Mouse (Mus musculus) forebrain, embryonic 13.5 days (tissue): ENCODE measurements at regions not wholly inside any gene's neighbourhood (a gene's known extent, or its start where the extent isn't known, plus 50 kb on each side); places are given as distances from the start of the nearest gene placed in this dataset.

Experiments used
- ATAC-seq: fragments of 200-750 bp; cut with Nextera tagmentation; 2 replicates; pipeline ENCODE4 v1.8.0; 2017
- H3K27ac ChIP-seq: fragments of 300-500 bp; sonication (generic); 2 replicates; pipeline ENCODE4 v1.5.1; 2015; ENCODE audit warnings: inconsistent platforms, mild to moderate bottlenecking, moderate library complexity
- H3K27me3 ChIP-seq: fragments of 300-500 bp; sonication (generic); 2 replicates; pipeline ENCODE4 v1.6.1; 2015; ENCODE audit warnings: mild to moderate bottlenecking, inconsistent platforms
- H3K36me3 ChIP-seq: fragments of 300-500 bp; sonication (generic); 2 replicates; pipeline ENCODE4 v1.6.1; 2015; ENCODE audit warnings: mild to moderate bottlenecking, inconsistent platforms; ENCODE audit not compliant: poor library complexity, severe bottlenecking
- H3K4me1 ChIP-seq: fragments of 300-500 bp; sonication (generic); 2 replicates; pipeline ENCODE4 v1.6.1; 2015; ENCODE audit warnings: inconsistent platforms
- H3K4me2 ChIP-seq: fragments of 300-500 bp; sonication (generic); 2 replicates; pipeline ENCODE4 v1.6.1; 2015; ENCODE audit warnings: inconsistent platforms, mild to moderate bottlenecking, moderate library complexity
- H3K4me3 ChIP-seq: fragments of 300-500 bp; sonication (generic); 2 replicates; pipeline ENCODE4 v1.5.1; 2015; ENCODE audit warnings: mild to moderate bottlenecking, inconsistent platforms
- H3K9ac ChIP-seq: fragments of 300-500 bp; sonication (generic); 2 replicates; pipeline ENCODE4 v1.6.1; 2015; ENCODE audit warnings: mild to moderate bottlenecking, inconsistent platforms
- H3K9me3 ChIP-seq: fragments of 300-500 bp; sonication (generic); replicated peaks from 2 replicates; pipeline ENCODE4 v1.6.1; 2016; ENCODE audit warnings: inconsistent platforms
- WGBS: fragments of 180-500 bp; shearing (Covaris S2); methylation state at CpG from one replicate; pipeline ENCODE4 v1.1.7; 2015; 5-methylcytosine and 5-hydroxymethylcytosine counted together

- peaks cover 15% of the 10 kb centered on the region for H3K4me1 ChIP-seq
- H3K36me3 ChIP-seq: no peaks in the 10 kb centered on the region
- H3K4me3 ChIP-seq: no peak overlapping the region
- H3K9ac ChIP-seq: no peak overlapping the region
- H3K27me3 ChIP-seq: peaks cover 3% of the 10 kb centered on the region; the same call in 1 of the 2 replicates
- H3K27ac ChIP-seq: no peak overlapping the region
- H3K9me3 ChIP-seq: no peaks in the 10 kb centered on the region
- no peak for ATAC-seq
- no peak overlapping the region for H3K4me2 ChIP-seq
- WGBS: 95% methylated on average over 3 of the region's 3 CpGs
Observed at GRCm38 (mm10) chr4:45593435-45593991, 61.2 kb upstream of the Shb start.

- Histone ChIP-seq H3K9me3 (no peaks in the 10 kb centered on the region), H3K4me2 (no peak overlapping the region), H3K27ac (no peak overlapping the region), H3K36me3 (no peaks in the 10 kb centered on the region), H3K9ac (no peak overlapping the region), H3K27me3 (peaks cover 3% of the 10 kb centered on the region; the same call in 1 of the 2 replicates), H3K4me3 (no peak overlapping the region), H3K4me1 (peaks cover 15% of the 10 kb centered on the region)
- WGBS: 62% methylated on average over 2 of the region's 2 CpGs
- no peak for ATAC-seq
Observed at GRCm38 (mm10) chr4:45592766-45593165, 60.5 kb upstream of the Shb start.

DNA sequence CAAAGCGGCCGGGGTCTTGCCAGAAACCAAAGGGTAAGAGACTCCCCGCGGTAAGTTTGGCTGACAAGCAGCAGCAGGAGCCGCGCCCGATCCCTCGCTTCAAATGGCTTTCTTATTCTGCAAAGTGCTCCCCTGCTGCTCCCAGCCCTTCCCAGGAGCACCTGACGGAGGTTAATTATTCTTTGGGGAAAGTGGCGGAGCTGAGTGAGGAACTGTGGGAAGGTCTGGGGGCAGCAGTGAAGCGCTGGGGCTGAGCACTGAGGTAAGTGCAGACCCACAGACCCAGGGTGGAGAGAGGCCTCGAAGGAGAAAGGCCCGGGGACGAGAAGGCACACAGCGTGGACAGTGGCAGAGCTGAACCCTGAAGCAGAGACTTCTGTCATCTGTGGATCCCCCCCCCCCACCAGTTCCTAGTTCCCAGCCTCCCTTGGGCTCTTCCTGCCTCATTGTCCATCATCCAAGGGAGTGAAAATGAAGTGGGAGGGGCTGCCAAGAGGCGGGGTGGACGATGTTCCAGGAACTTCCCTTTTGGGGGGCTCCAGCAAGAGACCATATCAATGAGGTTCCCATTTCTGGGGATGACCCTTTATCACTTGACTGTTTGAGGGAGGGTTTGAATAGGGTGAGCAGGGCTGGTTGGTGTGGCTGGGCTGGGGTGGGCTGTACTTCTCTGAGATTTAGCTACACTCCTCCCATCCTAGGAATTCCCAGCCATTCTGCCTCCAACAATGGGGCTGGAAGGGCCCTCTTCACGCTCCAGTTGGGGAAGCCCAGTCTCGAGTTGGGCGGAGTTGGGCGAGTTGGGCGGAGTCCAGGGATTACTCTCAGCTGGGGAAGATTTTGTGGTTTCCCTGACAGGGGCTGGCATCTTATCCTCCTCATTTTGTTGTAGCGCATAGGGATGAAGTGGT is 59.4 kb upstream of the Shb start:
- Histone ChIP-seq H3K4me3 (peak overlapping the region; percentile 21), H3K9me3 (no peaks in the 10 kb centered on the region), H3K4me2 (peak overlapping the region; percentile 56), H3K9ac (peak overlapping the region; percentile 5; the same call in 1 of the 2 replicates), H3K4me1 (peaks cover 15% of the 10 kb centered on the region), H3K27me3 (peaks cover 6% of the 10 kb centered on the region; the same call in 1 of the 2 replicates), H3K36me3 (no peaks in the 10 kb centered on the region), H3K27ac (no peak overlapping the region)
- ATAC-seq: peak; percentile 55
- WGBS: 3% methylated on average over 23 of the region's 23 CpGs

GRCm38 (mm10) chr4:45590836-45591235 is 58.6 kb upstream of the Shb start:
- Histone ChIP-seq H3K4me1 (peaks cover 23% of the 10 kb centered on the region), H3K36me3 (no peaks in the 10 kb centered on the region), H3K9ac (0 out of 2 replicates have a peak overlapping the region, but pooled peaks have one; percentile 5), H3K4me3 (no peak overlapping the region), H3K9me3 (no peaks in the 10 kb centered on the region), H3K4me2 (peak overlapping the region; percentile 56), H3K27ac (no peak overlapping the region), H3K27me3 (peaks cover 6% of the 10 kb centered on the region; the same call in 1 of the 2 replicates)
- WGBS: 3% methylated on average over 2 of the region's 2 CpGs
- ATAC-seq: no peak

- no peak overlapping the region for H3K4me2 ChIP-seq
- H3K9ac ChIP-seq: no peak overlapping the region
- H3K4me3 ChIP-seq: no peak overlapping the region
- no peak for ATAC-seq
- no peak overlapping the region for H3K27ac ChIP-seq
- WGBS: 26% methylated on average over 3 of the region's 3 CpGs
- H3K27me3 ChIP-seq: peaks cover 16% of the 10 kb centered on the region
- H3K4me1 ChIP-seq: peaks cover 27% of the 10 kb centered on the region
- H3K9me3 ChIP-seq: no peaks in the 10 kb centered on the region
- H3K36me3 ChIP-seq: no peaks in the 10 kb centered on the region
Observed at GRCm38 (mm10) chr4:45588322-45588721, 56.1 kb upstream of the Shb start.

GRCm38 (mm10) chr4:45587202-45587601 is 54.9 kb upstream of the Shb start:
- ATAC-seq: no peak
- WGBS: 86% methylated on average over 2 of the region's 2 CpGs
- no peak overlapping the region for H3K27ac ChIP-seq
- H3K4me3 ChIP-seq: no peak overlapping the region
- H3K9me3 ChIP-seq: no peaks in the 10 kb centered on the region
- H3K4me2 ChIP-seq: no peak overlapping the region
- H3K9ac ChIP-seq: no peak overlapping the region
- no peaks in the 10 kb centered on the region for H3K36me3 ChIP-seq
- peaks cover 32% of the 10 kb centered on the region for H3K4me1 ChIP-seq
- H3K27me3 ChIP-seq: peaks cover 16% of the 10 kb centered on the region

- Histone ChIP-seq H3K9ac (no peak overlapping the region), H3K4me1 (peaks cover 25% of the 10 kb centered on the region), H3K9me3 (no peaks in the 10 kb centered on the region), H3K36me3 (no peaks in the 10 kb centered on the region), H3K27me3 (peaks cover 16% of the 10 kb centered on the region), H3K4me2 (no peak overlapping the region), H3K27ac (no peak overlapping the region), H3K4me3 (no peak overlapping the region)
- WGBS: 32% methylated on average over 2 of the region's 2 CpGs
- no peak for ATAC-seq
Observed at GRCm38 (mm10) chr4:45586310-45586709, 54.0 kb upstream of the Shb start.

DNA sequence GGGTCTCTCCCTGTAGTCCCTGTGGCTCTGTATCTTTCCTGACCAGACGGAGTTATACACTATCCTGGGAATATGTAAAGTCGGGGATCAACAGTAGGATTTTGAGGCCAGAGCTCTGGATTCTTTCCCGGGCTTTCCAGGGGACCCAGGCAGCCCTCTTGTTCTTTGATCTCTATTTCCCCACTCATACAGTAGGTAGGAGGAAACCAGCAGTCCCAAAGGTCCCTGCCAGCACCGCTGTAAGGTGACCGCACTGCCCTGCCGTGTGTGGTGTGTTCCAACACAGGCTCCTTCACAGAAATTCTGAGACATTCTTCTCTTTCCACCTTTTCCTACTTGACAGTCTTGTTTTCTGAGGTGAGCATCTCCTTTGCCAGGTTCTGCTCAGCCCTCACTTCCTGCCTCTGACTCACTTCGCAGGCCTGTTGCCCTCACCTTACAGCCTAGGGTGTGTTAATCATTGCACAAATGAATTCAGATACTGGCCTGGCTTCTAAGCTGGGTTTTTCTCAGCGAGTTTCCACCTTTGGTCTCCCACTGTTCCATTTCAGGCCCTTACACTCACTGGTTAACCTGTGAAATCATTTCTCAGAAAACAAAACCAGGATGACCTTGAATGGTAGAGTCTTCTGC is 53.0 kb upstream of the Shb start:
- ATAC-seq: no peak
- Histone ChIP-seq H3K27ac (no peak overlapping the region), H3K4me2 (no peak overlapping the region), H3K27me3 (peaks cover 16% of the 10 kb centered on the region), H3K9me3 (no peaks in the 10 kb centered on the region), H3K9ac (no peak overlapping the region), H3K4me3 (no peak overlapping the region), H3K36me3 (no peaks in the 10 kb centered on the region), H3K4me1 (peaks cover 18% of the 10 kb centered on the region; the same call in 1 of the 2 replicates)
- 62% methylated on average over 8 of the region's 8 CpGs for WGBS

DNA sequence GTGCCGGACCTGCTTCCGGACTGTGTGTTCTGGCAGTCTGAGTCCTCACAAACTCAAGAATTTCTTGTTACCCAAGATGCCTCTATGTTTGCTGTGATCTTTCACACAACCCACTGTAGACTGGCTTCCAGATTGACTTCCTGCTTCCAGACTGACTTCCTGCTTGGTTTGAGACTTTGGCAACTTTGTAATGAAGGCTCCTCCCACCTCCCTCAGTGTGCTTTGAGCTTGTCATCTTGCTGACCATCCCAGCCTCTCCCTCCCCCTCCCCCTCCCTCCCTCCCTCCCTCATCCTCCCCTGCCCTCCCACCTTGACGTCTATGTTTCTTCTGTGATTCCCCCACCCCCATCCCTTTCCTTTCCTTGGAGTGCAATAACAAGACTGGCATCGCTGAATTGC is 51.7 kb upstream of the Shb start:
- peaks cover 18% of the 10 kb centered on the region; the same call in 1 of the 2 replicates for H3K4me1 ChIP-seq
- H3K4me2 ChIP-seq: no peak overlapping the region
- H3K36me3 ChIP-seq: no peaks in the 10 kb centered on the region
- ATAC-seq: no peak
- no peak overlapping the region for H3K4me3 ChIP-seq
- H3K9ac ChIP-seq: no peak overlapping the region
- 64% methylated on average over 4 of the region's 4 CpGs for WGBS
- H3K27me3 ChIP-seq: peaks cover 16% of the 10 kb centered on the region
- no peaks in the 10 kb centered on the region for H3K9me3 ChIP-seq
- no peak overlapping the region for H3K27ac ChIP-seq

GRCm38 (mm10) chr4:45582496-45582895 is 50.2 kb upstream of the Shb start:
- Histone ChIP-seq H3K9me3 (no peaks in the 10 kb centered on the region), H3K4me1 (peaks cover 29% of the 10 kb centered on the region), H3K36me3 (no peaks in the 10 kb centered on the region), H3K27ac (no peak overlapping the region), H3K9ac (no peak overlapping the region), H3K4me3 (no peak overlapping the region), H3K27me3 (peaks cover 14% of the 10 kb centered on the region), H3K4me2 (no peak overlapping the region)
- 50% methylated on average over 5 of the region's 5 CpGs for WGBS
- no peak for ATAC-seq
